Comparison of ENCODE assay signal across 29 mouse cellular contexts in the genomic region with DNA sequence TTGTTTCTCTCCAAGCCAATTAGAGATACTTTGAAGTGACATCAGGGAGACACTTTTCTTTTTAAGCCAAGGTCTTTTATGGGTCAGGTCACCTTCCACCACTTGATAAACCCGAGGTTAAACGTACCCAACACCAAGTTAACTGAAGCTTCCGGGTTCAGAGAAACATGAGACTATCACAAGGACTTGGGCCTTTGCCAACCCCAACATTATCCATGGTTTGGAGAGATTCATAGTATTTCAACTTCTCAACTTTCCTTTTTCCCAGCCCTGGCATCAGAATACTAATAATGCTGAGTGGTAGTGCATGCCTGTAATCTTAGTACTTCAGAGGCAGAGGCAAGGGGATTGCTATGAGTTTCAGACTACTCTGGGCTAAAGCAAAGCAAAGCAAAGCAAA. TPM values are rescaled to one million over a fixed set of nuclear protein-coding genes. Genes with fewer than 3 reads are reported as not detected.
A peak's percentile ranks its signal among the peaks of the same experiment; 100 is the strongest.
DNase-seq lines count a peak whose midpoint lies in the region; ATAC-seq and TF ChIP-seq lines count a peak whose summit lies in the region.
"Had no signal": no experiment of that assay in that cellular context is flagged by ENCODE, and none has a peak within 500 bp of the region (broad histone marks: within the 10 kb centered on the region; RNA-seq: fewer than 3 reads in every experiment).

No protein-coding gene starts in this region.

- ATAC-seq in kidney, postnatal 0 days (replicated peaks; ENCODE audit: low FRiP score, low read depth): no peak
- no peak for ATAC-seq in kidney, embryonic 15.5 days (replicated peaks; ENCODE audit: low FRiP score)
- ATAC-seq in lung, embryonic 16.5 days (ENCODE audit: low read depth): peak; percentile 17; the same call in 1 of the 2 replicates
- ATAC-seq: forebrain, embryonic 16.5 days had no signal

- intact Hi-C loops in gastrocnemius, postnatal 14 days (cut with DNase I; ENCODE audit: low total_unique reads): no loop called here

- 53% methylated on average over 3 of the region's 3 CpGs for WGBS in kidney, postnatal 0 days
- WGBS in kidney, embryonic 15.5 days: 44% methylated on average over 3 of the region's 3 CpGs
- 32% methylated on average over 3 of the region's 3 CpGs for WGBS in lung, embryonic 16.5 days

- no peak overlapping the region for H3K9ac ChIP-seq in kidney, postnatal 0 days (ENCODE audit: low read depth, low read length)
- no peak overlapping the region for H3K9ac ChIP-seq in kidney, embryonic 15.5 days
- H3K9ac ChIP-seq in lung, embryonic 16.5 days (ENCODE audit: low read length): no peak overlapping the region
- H3K9ac ChIP-seq: embryonic facial prominence, embryonic 12.5 days; heart, embryonic 13.5 days; hindbrain, embryonic 14.5 days; limb, embryonic 12.5 days; liver, embryonic 15.5 days; midbrain, embryonic 12.5 days; neural tube, embryonic 12.5 days had no signal

- H3K4me3 ChIP-seq in kidney, postnatal 0 days (replicated peaks; ENCODE audit: low read depth, low read length): no peak overlapping the region
- no peak overlapping the region for H3K4me3 ChIP-seq in kidney, embryonic 15.5 days (replicated peaks)
- H3K4me3 ChIP-seq in lung, embryonic 16.5 days (ENCODE audit: low read length): no peak overlapping the region
- H3K4me3 ChIP-seq: embryonic facial prominence, embryonic 12.5 days; forebrain, embryonic 10.5 days; heart, embryonic 13.5 days; layer of hippocampus, adult 2 months; left cerebral cortex, adult 2 months; limb, embryonic 12.5 days; liver, embryonic 15.5 days; megakaryocyte, embryonic 14.5 days; midbrain, embryonic 12.5 days; myocyte; neural tube, embryonic 12.5 days had no signal

- peak; percentile 25 for DNase-seq in adrenal gland, postnatal 10 days
- DNase-seq in adrenal gland, postnatal 25 days: no peak
- DNase-seq in kidney, postnatal 0 days (ENCODE audit: low spot score): peak; percentile 16
- DNase-seq in lung, postnatal 25 days (ENCODE audit: low spot score): no peak
- peak; percentile 56 for DNase-seq in NIH3T3 (ENCODE audit: low read depth)
- no peak for DNase-seq in gastrocnemius, postnatal 14 days
- DNase-seq: cerebellum, adult 11 months; cerebellum, adult 9-10 months; cerebellum, postnatal 36 days; lung, postnatal 4 days; right cerebral cortex, adult 18-20 months; spleen, adult 18-20 months had no signal

- no peaks in the 10 kb centered on the region for H3K36me3 ChIP-seq in kidney, postnatal 0 days (ENCODE audit: insufficient read depth, low read length)
- H3K36me3 ChIP-seq in kidney, embryonic 15.5 days: no peaks in the 10 kb centered on the region
- H3K36me3 ChIP-seq in lung, embryonic 16.5 days (ENCODE audit: control insufficient read depth, insufficient read depth, low read length): no peaks in the 10 kb centered on the region
- H3K36me3 ChIP-seq: embryonic facial prominence, embryonic 12.5 days; forebrain, embryonic 10.5 days; G1E; heart, embryonic 13.5 days; limb, embryonic 12.5 days; liver, embryonic 15.5 days; midbrain, embryonic 12.5 days; neural tube, embryonic 12.5 days had no signal

- no peaks in the 10 kb centered on the region for H3K9me3 ChIP-seq in kidney, postnatal 0 days (replicated peaks; ENCODE audit: low read length)
- no peaks in the 10 kb centered on the region for H3K9me3 ChIP-seq in kidney, embryonic 15.5 days (replicated peaks)
- no peaks in the 10 kb centered on the region for H3K9me3 ChIP-seq in lung, embryonic 16.5 days (ENCODE audit: control insufficient read depth, low read length)
- H3K9me3 ChIP-seq: embryonic facial prominence, embryonic 12.5 days; forebrain, embryonic 10.5 days; G1E; heart, embryonic 13.5 days; limb, embryonic 12.5 days; liver, embryonic 15.5 days; midbrain, embryonic 12.5 days; neural tube, embryonic 12.5 days had no signal

- H3K4me2 ChIP-seq in kidney, postnatal 0 days (ENCODE audit: low read length): no peak overlapping the region
- no peak overlapping the region for H3K4me2 ChIP-seq in kidney, embryonic 15.5 days
- H3K4me2 ChIP-seq in lung, embryonic 16.5 days (ENCODE audit: low read depth, low read length): no peak overlapping the region
- H3K4me2 ChIP-seq: embryonic facial prominence, embryonic 12.5 days; heart, embryonic 13.5 days; hindbrain, embryonic 14.5 days; limb, embryonic 12.5 days; liver, embryonic 15.5 days; midbrain, embryonic 12.5 days; neural tube, embryonic 12.5 days had no signal

- H3K4me1 ChIP-seq in kidney, postnatal 0 days (replicated peaks; ENCODE audit: insufficient read depth, low read length): no peaks in the 10 kb centered on the region
- no peaks in the 10 kb centered on the region for H3K4me1 ChIP-seq in kidney, embryonic 15.5 days
- H3K4me1 ChIP-seq in lung, embryonic 16.5 days (replicated peaks; ENCODE audit: control insufficient read depth, insufficient read depth, low read length): peaks cover 7% of the 10 kb centered on the region; the same call in 1 of the 2 replicates
- H3K4me1 ChIP-seq: forebrain, embryonic 10.5 days; limb, embryonic 12.5 days; liver, embryonic 15.5 days; midbrain, embryonic 12.5 days; neural tube, embryonic 12.5 days had no signal

- H3K27ac ChIP-seq in kidney, postnatal 0 days: no peak overlapping the region
- no peak overlapping the region for H3K27ac ChIP-seq in kidney, embryonic 15.5 days
- H3K27ac ChIP-seq in lung, embryonic 16.5 days (ENCODE audit: low read length): no peak overlapping the region
- H3K27ac ChIP-seq: embryonic facial prominence, embryonic 12.5 days; forebrain, embryonic 10.5 days; heart, embryonic 13.5 days; hindbrain, embryonic 14.5 days; layer of hippocampus, adult 2 months; left cerebral cortex, adult 2 months; limb, embryonic 12.5 days; liver, embryonic 15.5 days; midbrain, embryonic 12.5 days; neural tube, embryonic 12.5 days had no signal

- no peak for TF ChIP-seq CTCF in kidney, postnatal 0 days (IDR thresholded peaks at IDR 0.05; ENCODE audit: low read depth)

- H3K27me3 ChIP-seq in kidney, postnatal 0 days (ENCODE audit: insufficient read depth, low read length): no peaks in the 10 kb centered on the region
- H3K27me3 ChIP-seq in kidney, embryonic 15.5 days: no peaks in the 10 kb centered on the region
- no peaks in the 10 kb centered on the region for H3K27me3 ChIP-seq in lung, embryonic 16.5 days (ENCODE audit: control insufficient read depth, insufficient read depth, low read depth, low read length)
- H3K27me3 ChIP-seq: embryonic facial prominence, embryonic 12.5 days; limb, embryonic 12.5 days; liver, embryonic 15.5 days; midbrain, embryonic 12.5 days; neural tube, embryonic 12.5 days had no signal

RNA-seq across cellular contexts. Expression of a gene that starts 49.1 kb away (rescaled TPM):
- 10 to 100 TPM; 12.0 to 19.6 TPM for total RNA-seq in adrenal gland, postnatal 10 days (2021)
- 4.0 and 4.1 TPM in 2 replicates for total RNA-seq in adrenal gland, postnatal 25 days (2021)
- 11.5 and 12.6 TPM in 2 replicates for polyA plus RNA-seq in kidney, postnatal 0 days (2015; fragmentation: Nextera tagmentation; extraction: Ambion mirVana)
- 7.0 and 30.6 TPM in 2 replicates for polyA plus RNA-seq in kidney, embryonic 15.5 days (2015; fragmentation: Nextera tagmentation; extraction: Ambion mirVana)
- 45.1 and 49.7 TPM in 2 replicates for polyA plus RNA-seq in lung, embryonic 16.5 days (2015; fragmentation: Nextera tagmentation; extraction: Ambion mirVana)
- 10 to 100 TPM; 20.8 to 21.5 TPM for total RNA-seq in gastrocnemius, postnatal 14 days (2021)
- total RNA-seq: hematopoietic stem cell, adult 5-6 weeks had no signal

Comparison
In these comparisons a context has a peak if more than half of its experiments do, and no peak if none do; other contexts are left out.
1. DNase-seq: peak in adrenal gland, postnatal 10 days (single experiment), kidney, postnatal 0 days (single experiment) and NIH3T3 (single experiment); none in adrenal gland, postnatal 25 days (single experiment), lung, postnatal 25 days (single experiment) and gastrocnemius, postnatal 14 days (single experiment).